Mouse (Mus musculus) intestine, embryonic 15.5 days (tissue): ENCODE measurements at regions not wholly inside any gene's neighbourhood (a gene's known extent, or its start where the extent isn't known, plus 50 kb on each side); places are given as distances from the start of the nearest gene placed in this dataset.

Experiments
- ATAC-seq: fragments of 200-750 bp; cut with Nextera tagmentation; 2 replicates; pipeline ENCODE4 v1.8.0; 2017; ENCODE audit warnings: moderate TSS enrichment, moderate library complexity
- H3K27ac ChIP-seq: fragments of 300-500 bp; sonication (generic); 2 replicates; pipeline ENCODE4 v1.5.1; 2015; ENCODE audit warnings: mild to moderate bottlenecking, inconsistent platforms
- H3K27me3 ChIP-seq: fragments of 300-500 bp; sonication (generic); replicated peaks from 2 replicates; pipeline ENCODE4 v1.6.1; 2015; ENCODE audit warnings: inconsistent platforms
- H3K36me3 ChIP-seq: fragments of 300-500 bp; sonication (generic); 2 replicates; pipeline ENCODE4 v1.6.1; 2015; ENCODE audit warnings: inconsistent platforms
- H3K4me1 ChIP-seq: fragments of 300-500 bp; sonication (generic); replicated peaks from 2 replicates; pipeline ENCODE4 v1.6.1; 2015; ENCODE audit warnings: inconsistent platforms
- H3K4me2 ChIP-seq: fragments of 300-500 bp; sonication (generic); replicated peaks from 2 replicates; pipeline ENCODE4 v1.6.1; 2015; ENCODE audit warnings: mild to moderate bottlenecking, inconsistent platforms
- H3K4me3 ChIP-seq: fragments of 300-500 bp; sonication (generic); replicated peaks from 2 replicates; pipeline ENCODE4 v1.5.1; 2015; ENCODE audit warnings: inconsistent platforms
- H3K9ac ChIP-seq: fragments of 300-500 bp; sonication (generic); 2 replicates; pipeline ENCODE4 v1.6.1; 2015; ENCODE audit warnings: inconsistent platforms
- H3K9me3 ChIP-seq: fragments of 300-500 bp; sonication (generic); 2 replicates; pipeline ENCODE4 v1.6.1; 2016; ENCODE audit warnings: inconsistent platforms
- WGBS: fragments of 180-500 bp; shearing (Covaris S2); methylation state at CpG from one replicate; pipeline ENCODE4 v1.1.7; 2015; 5-methylcytosine and 5-hydroxymethylcytosine counted together

GRCm38 (mm10) chr12:77084343-77084742 is 122.3 kb upstream of the Max start:
- H3K9ac ChIP-seq, result no peak overlapping the region

GRCm38 (mm10) chr12:77083760-77084159 is 121.8 kb upstream of the Max start:
- H3K27ac ChIP-seq, result no peak overlapping the region
- no peak overlapping the region for H3K4me2 ChIP-seq
- ATAC-seq, result no peak
- H3K36me3 ChIP-seq, result no peaks in the 10 kb centered on the region
- WGBS, result 86% methylated on average over 6 of the region's 6 CpGs
- H3K4me1 ChIP-seq, result no peaks in the 10 kb centered on the region
- H3K4me3 ChIP-seq, result no peak overlapping the region
- H3K9me3 ChIP-seq, result no peaks in the 10 kb centered on the region
- no peak overlapping the region for H3K9ac ChIP-seq
- no peaks in the 10 kb centered on the region for H3K27me3 ChIP-seq

More at GRCm38 (mm10) chr12:77084343-77084742, 122.3 kb upstream of the Max start:
- no peaks in the 10 kb centered on the region for H3K9me3 ChIP-seq
- no peak for ATAC-seq
- no peaks in the 10 kb centered on the region for H3K4me1 ChIP-seq
- H3K36me3 ChIP-seq, result no peaks in the 10 kb centered on the region
- H3K27me3 ChIP-seq, result no peaks in the 10 kb centered on the region
- no peak overlapping the region for H3K4me2 ChIP-seq
- H3K27ac ChIP-seq, result no peak overlapping the region
- no peak overlapping the region for H3K4me3 ChIP-seq
- WGBS, result 81% methylated on average over 1 of the region's 1 CpGs

- Histone ChIP-seq H3K36me3 (no peaks in the 10 kb centered on the region), H3K4me2 (no peak overlapping the region), H3K27ac (no peak overlapping the region), H3K9me3 (no peaks in the 10 kb centered on the region), H3K4me3 (no peak overlapping the region), H3K9ac (no peak overlapping the region), H3K4me1 (no peaks in the 10 kb centered on the region), H3K27me3 (no peaks in the 10 kb centered on the region)
- 88% methylated on average over 2 of the region's 2 CpGs for WGBS
- no peak for ATAC-seq
These were observed 119.8 kb upstream of the Max start for GRCm38 (mm10) chr12:77081774-77082173.

DNA sequence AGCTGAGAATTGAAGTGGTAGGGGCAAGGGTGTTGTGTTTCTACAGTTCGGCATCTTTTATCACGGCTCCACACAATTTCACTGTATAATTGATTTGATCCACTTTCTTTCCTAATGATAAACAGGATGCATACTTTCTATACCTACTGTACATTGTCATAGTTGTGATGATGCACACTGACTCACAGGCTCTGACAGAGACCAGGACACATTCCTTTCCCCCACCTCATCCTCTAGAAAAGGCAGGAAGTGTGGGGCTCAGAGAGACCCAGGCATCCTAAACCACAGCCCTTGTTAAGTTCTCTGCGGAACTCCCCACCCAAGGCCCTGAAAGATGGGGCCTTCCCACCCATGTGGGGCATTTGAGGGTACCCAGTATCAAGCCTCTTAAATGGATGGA is 117.5 kb upstream of the Max start:
- no peaks in the 10 kb centered on the region for H3K36me3 ChIP-seq
- H3K27ac ChIP-seq, result no peak overlapping the region
- H3K4me1 ChIP-seq, result no peaks in the 10 kb centered on the region
- no peak overlapping the region for H3K9ac ChIP-seq
- no peak for ATAC-seq
- no peaks in the 10 kb centered on the region for H3K9me3 ChIP-seq
- H3K27me3 ChIP-seq, result no peaks in the 10 kb centered on the region
- no peak overlapping the region for H3K4me2 ChIP-seq
- 74% methylated on average over 3 of the region's 3 CpGs for WGBS
- no peak overlapping the region for H3K4me3 ChIP-seq

- no peaks in the 10 kb centered on the region for H3K9me3 ChIP-seq
- H3K36me3 ChIP-seq, result no peaks in the 10 kb centered on the region
- H3K4me3 ChIP-seq, result no peak overlapping the region
- no peaks in the 10 kb centered on the region for H3K4me1 ChIP-seq
- H3K9ac ChIP-seq, result no peak overlapping the region
- H3K27me3 ChIP-seq, result no peaks in the 10 kb centered on the region
- no peak overlapping the region for H3K4me2 ChIP-seq
- H3K27ac ChIP-seq, result no peak overlapping the region
- WGBS, result 91% methylated on average over 5 of the region's 5 CpGs
- ATAC-seq, result no peak
These were observed 114.7 kb upstream of the Max start for GRCm38 (mm10) chr12:77076678-77077077.

GRCm38 (mm10) chr12:77074602-77075001 is 112.6 kb upstream of the Max start:
- ATAC-seq, result no peak
- H3K4me3 ChIP-seq, result no peak overlapping the region
- no peaks in the 10 kb centered on the region for H3K9me3 ChIP-seq
- no peak overlapping the region for H3K27ac ChIP-seq
- H3K27me3 ChIP-seq, result no peaks in the 10 kb centered on the region
- H3K4me2 ChIP-seq, result no peak overlapping the region
- H3K9ac ChIP-seq, result no peak overlapping the region
- H3K36me3 ChIP-seq, result no peaks in the 10 kb centered on the region
- no peaks in the 10 kb centered on the region for H3K4me1 ChIP-seq
- WGBS, result 78% methylated on average over 2 of the region's 2 CpGs

DNA sequence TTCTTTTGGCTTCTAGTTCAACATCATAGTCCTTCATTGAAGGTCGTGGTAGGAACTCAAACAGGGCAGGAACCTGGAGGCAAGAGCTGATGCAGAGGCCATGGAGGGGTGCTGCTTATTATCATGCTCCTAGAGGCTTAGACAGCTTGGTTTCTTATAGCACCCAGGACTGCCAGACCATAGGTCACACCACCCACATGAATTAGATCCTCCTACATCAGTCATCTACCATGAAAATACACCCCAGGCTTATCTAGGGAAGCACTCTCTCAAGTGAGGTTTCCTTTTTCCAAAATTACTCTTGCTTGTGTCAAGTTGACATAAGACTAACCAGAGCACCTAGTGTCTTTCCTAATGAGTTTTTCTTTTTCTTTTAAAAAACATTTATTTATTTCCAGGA is 109.7 kb upstream of the Max start:
- no peaks in the 10 kb centered on the region for H3K27me3 ChIP-seq
- no peak overlapping the region for H3K4me3 ChIP-seq
- no peak overlapping the region for H3K9ac ChIP-seq
- no peaks in the 10 kb centered on the region for H3K9me3 ChIP-seq
- no peak for ATAC-seq
- WGBS, result 41% methylated on average over 1 of the region's 1 CpGs
- H3K27ac ChIP-seq, result no peak overlapping the region
- no peaks in the 10 kb centered on the region for H3K36me3 ChIP-seq
- H3K4me1 ChIP-seq, result no peaks in the 10 kb centered on the region
- H3K4me2 ChIP-seq, result no peak overlapping the region

- no peaks in the 10 kb centered on the region for H3K4me1 ChIP-seq
- ATAC-seq, result no peak
- no peak overlapping the region for H3K9ac ChIP-seq
- WGBS, result 85% methylated on average over 5 of the region's 5 CpGs
- no peak overlapping the region for H3K4me2 ChIP-seq
- no peaks in the 10 kb centered on the region for H3K36me3 ChIP-seq
- no peak overlapping the region for H3K4me3 ChIP-seq
- H3K27ac ChIP-seq, result no peak overlapping the region
- H3K9me3 ChIP-seq, result no peaks in the 10 kb centered on the region
- H3K27me3 ChIP-seq, result no peaks in the 10 kb centered on the region
These were observed 105.9 kb upstream of the Max start for GRCm38 (mm10) chr12:77067938-77068337.

GRCm38 (mm10) chr12:77067115-77067514 is 105.1 kb upstream of the Max start:
- Histone ChIP-seq H3K27me3 (no peaks in the 10 kb centered on the region), H3K4me1 (no peaks in the 10 kb centered on the region), H3K4me3 (no peak overlapping the region), H3K4me2 (no peak overlapping the region), H3K27ac (no peak overlapping the region), H3K36me3 (no peaks in the 10 kb centered on the region), H3K9me3 (no peaks in the 10 kb centered on the region), H3K9ac (no peak overlapping the region)
- no peak for ATAC-seq
- WGBS, result 67% methylated on average over 5 of the region's 5 CpGs

- H3K9ac ChIP-seq, result no peak overlapping the region
- no peaks in the 10 kb centered on the region for H3K27me3 ChIP-seq
- no peak for ATAC-seq
- no peak overlapping the region for H3K4me3 ChIP-seq
- H3K4me2 ChIP-seq, result no peak overlapping the region
- 0 out of 2 replicates have a peak, but pooled peaks cover 2% of the 10 kb centered on the region for H3K4me1 ChIP-seq
- H3K9me3 ChIP-seq, result no peaks in the 10 kb centered on the region
- WGBS, result 51% methylated on average over 6 of the region's 6 CpGs
- H3K27ac ChIP-seq, result no peak overlapping the region
- H3K36me3 ChIP-seq, result no peaks in the 10 kb centered on the region
These were observed 103.9 kb upstream of the Max start for GRCm38 (mm10) chr12:77065645-77066512.

GRCm38 (mm10) chr12:77064048-77064447 is 102.0 kb upstream of the Max start:
- Histone ChIP-seq H3K9ac (no peak overlapping the region), H3K27me3 (no peaks in the 10 kb centered on the region), H3K27ac (no peak overlapping the region), H3K4me2 (no peak overlapping the region), H3K36me3 (no peaks in the 10 kb centered on the region), H3K4me1 (0 out of 2 replicates have a peak, but pooled peaks cover 2% of the 10 kb centered on the region), H3K4me3 (no peak overlapping the region), H3K9me3 (no peaks in the 10 kb centered on the region)
- 45% methylated on average over 4 of the region's 4 CpGs for WGBS
- ATAC-seq, result no peak

DNA sequence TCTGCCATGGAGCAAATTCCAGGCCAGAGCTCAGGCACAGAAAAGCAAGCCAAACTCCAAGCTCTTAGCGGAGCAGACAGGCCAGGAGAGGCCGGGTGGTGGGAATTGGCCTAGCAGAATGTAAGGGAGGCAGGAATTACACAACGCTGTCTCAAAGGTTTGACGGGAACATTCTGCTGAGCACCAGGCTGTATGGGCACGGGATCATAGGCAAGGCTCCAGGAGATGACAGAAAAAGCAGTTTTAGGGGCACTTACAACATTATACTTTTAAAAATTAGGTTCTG is 99.5 kb upstream of the Max start:
- no peak overlapping the region for H3K9ac ChIP-seq
- H3K4me2 ChIP-seq, result no peak overlapping the region
- ATAC-seq, result no peak
- H3K27ac ChIP-seq, result no peak overlapping the region
- no peaks in the 10 kb centered on the region for H3K27me3 ChIP-seq
- 0 out of 2 replicates have a peak, but pooled peaks cover 8% of the 10 kb centered on the region for H3K4me1 ChIP-seq
- H3K36me3 ChIP-seq, result no peaks in the 10 kb centered on the region
- no peaks in the 10 kb centered on the region for H3K9me3 ChIP-seq
- WGBS, result 84% methylated on average over 5 of the region's 5 CpGs
- no peak overlapping the region for H3K4me3 ChIP-seq
